Mouse (Mus musculus): ENCODE data around the gene Pigw.

Pigw gene

DNA sequence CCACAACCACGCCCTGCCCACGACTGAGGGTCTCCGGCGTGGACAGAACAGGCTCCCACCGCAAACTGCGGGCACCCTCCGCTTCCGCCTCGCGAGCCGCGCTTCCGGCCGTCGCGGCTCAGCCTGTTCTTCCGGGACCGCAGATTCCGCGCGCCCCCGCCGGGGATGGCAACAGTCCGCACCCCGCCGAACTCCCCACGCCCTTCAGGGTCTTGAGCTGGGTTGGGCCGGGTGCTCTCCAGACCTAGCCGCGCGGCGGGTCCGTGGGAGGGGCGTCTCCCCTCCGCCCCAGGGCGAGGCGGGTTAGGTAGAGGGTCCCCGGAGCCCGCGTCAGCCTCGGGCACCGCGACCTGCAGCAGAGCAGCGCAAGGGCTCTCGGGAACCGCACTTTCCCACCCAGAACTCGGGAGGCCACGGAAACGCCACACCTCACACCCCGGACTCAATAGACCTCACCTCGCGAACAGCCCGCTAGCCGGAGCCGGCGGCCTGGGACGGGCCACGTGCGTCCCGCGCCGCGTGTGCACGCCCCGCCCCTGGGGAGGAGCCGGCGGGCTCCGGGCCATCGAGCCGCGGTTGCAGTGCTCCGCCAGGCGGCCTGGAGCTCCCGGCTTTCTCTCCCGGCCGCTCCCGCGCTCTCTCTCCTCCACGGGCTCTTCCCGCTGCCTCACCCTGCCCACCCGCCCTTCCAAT, at the start of gene Pigw, which contains the start of gene Myo19:
Pigw (minus strand) TSS at position 514 of the 693 bp plus-strand sequence.
Myo19 (plus strand) TSS at position 377 of the 693 bp plus-strand sequence.
- DNase-seq (ENCODE audit: extremely low read depth, insufficient read length, low spot score): peak; percentile 90

DNA sequence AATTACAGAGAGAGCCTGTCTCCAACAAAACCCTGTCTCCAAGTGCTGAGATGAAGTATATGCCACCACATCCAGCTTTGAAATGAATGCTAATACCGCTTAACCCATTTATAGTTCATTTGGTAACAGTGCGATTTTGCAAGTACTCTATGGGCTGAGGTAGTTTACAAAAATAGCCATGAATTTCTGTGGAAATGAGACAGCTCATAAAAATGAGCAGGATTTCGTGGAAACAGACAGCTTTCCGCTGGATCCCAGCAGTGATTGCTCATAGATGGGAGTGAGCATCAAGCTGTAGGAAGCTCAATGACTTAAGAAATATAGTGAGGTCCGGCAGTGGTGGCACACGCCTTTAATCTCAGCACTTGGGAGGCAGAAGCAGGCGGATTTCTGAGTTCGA, 40.9 kb upstream of the Pigw start:
- DNase-seq (ENCODE audit: extremely low read depth, insufficient read length, low spot score): no peak

GRCm38 (mm10) chr11:84919951-84920350, 39.9 kb upstream of the Pigw start:
- no peak for DNase-seq (ENCODE audit: extremely low read depth, insufficient read length, low spot score)

- DNase-seq (ENCODE audit: extremely low read depth, insufficient read length, low spot score): peak; percentile 50
These were observed 39.2 kb upstream of the Pigw start for GRCm38 (mm10) chr11:84919276-84919675.

DNA sequence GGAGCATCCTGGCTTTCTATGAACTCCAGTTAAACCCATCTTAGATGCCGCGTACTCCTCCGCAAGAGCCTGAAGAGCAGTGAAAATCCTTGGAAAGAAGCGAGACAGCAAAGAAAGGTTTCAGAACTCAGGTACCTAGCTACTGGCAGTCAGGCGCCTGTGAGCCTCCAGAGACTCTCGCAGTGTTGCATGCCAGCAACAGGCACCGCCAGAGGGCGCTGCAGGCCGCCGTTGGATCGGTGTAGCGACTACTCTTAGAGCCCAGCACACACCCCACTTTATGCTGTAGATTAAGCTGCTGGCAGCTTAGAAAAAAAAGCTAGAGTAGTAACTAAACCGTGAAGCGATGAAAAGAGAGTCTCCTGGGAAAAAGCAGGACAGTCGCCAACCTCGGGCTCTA, 38.3 kb upstream of the Pigw start:
- peak; percentile 79 for DNase-seq (ENCODE audit: extremely low read depth, insufficient read length, low spot score)

DNA sequence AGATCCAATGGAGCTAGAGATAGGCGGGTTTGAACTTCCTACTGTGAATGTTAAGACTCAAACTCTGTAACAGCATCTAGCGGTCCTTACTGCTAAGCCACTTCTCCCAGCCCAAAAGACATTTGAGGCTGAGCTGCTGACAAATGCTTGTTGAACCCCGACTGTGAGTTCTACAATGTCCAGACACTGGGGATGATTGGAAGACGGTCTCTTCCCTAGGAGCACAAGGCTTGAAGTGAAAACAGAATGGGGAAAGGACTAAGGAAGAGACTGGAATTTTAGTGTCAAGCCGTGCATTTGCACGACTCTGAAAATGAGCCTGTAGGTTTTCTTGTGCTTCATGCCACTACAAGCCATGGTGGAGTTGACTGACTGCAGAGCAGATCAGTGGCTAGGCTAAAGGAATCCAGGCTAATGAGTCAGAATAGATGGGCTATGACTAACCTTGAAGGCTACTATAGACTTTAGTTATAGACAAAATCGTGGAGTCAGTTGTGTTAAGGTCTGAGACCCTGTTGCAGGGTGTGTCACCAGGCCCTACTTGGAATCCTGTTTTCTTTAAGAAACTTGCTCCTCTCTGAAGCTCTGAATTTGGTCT, 36.7 kb upstream of the Pigw start:
- DNase-seq (ENCODE audit: extremely low read depth, insufficient read length, low spot score): no peak

DNA sequence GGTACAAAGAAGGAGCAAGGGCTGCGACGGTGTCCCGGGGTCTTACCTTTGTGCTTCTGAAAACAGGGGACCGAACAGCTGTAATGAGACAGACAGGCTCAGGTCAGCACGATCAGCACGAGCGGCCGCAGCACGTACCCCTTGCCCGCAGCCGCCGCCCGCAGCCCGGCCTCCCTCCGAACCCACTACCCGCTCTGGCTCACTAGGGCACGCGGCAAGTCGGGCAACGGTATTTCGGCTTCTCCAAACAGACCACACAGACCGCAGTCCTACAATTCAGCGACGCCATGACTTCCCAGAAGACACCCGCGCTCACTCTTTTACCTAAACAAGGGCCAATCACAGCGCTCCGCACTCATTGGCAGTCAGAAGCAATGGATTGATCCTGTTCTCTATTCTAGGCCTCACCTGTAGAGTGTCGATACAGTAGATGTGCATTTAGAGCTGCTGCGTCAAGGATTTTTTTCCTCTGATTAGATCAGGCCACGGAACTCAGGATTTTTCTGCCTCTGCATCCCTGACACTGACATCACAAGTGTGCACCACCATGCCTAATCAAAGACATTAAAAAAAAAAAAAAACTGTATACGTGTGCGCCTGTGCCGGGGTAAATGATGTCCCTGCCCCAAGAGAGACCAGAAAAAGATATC, 36.1 kb upstream of the Pigw start, which contains the start of gene Znhit3:
Znhit3 (minus strand) TSS at position 314 of the 650 bp plus-strand sequence.
- peak; percentile 77 for DNase-seq (ENCODE audit: extremely low read depth, insufficient read length, low spot score)

GRCm38 (mm10) chr11:84914673-84915072, 34.6 kb upstream of the Pigw start:
- DNase-seq (ENCODE audit: extremely low read depth, insufficient read length, low spot score): no peak

DNA sequence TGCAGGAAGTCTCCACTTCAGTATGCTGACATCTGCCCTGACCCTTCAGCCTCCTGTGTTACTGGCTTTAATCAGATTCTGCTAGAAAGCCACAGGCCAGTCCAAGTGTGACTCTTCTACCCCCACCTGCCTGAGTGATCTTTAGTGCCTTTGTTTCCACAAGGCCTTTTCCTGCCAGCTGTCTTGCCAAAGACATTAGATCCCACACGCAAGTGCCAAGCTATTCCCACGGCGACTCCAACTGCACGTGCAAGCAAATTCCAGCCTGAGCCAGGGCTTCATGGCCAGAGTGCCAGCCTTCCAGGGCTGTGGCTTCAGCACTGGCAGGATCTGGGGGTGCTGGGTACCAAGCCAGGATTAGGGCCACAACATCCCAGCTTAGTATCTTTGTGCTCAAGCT, 30.3 kb upstream of the Pigw start:
- DNase-seq (ENCODE audit: extremely low read depth, insufficient read length, low spot score): no peak

DNA sequence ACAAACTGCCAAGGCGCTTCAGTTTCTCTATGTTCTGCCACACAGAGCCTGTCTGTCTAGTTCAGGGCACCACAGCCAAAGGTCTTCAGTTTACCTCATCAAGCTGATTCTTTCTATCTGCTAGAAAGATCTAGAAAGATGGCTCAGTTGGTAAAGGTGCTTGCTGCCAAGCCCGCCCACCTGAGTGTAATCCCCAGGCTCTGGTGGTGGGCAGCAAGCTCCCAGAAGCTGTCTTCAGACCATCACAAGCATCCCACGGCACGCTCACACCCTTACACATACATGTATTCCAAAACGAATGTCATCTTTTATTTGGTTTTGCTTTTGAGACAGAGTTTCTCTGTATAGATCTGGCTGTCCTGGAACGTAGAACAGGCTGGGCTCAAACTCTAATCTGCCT, 28.4 kb upstream of the Pigw start:
- no peak for DNase-seq (ENCODE audit: extremely low read depth, insufficient read length, low spot score)

GRCm38 (mm10) chr11:84907081-84907480, 27.0 kb upstream of the Pigw start:
- DNase-seq (ENCODE audit: extremely low read depth, insufficient read length, low spot score): no peak

DNA sequence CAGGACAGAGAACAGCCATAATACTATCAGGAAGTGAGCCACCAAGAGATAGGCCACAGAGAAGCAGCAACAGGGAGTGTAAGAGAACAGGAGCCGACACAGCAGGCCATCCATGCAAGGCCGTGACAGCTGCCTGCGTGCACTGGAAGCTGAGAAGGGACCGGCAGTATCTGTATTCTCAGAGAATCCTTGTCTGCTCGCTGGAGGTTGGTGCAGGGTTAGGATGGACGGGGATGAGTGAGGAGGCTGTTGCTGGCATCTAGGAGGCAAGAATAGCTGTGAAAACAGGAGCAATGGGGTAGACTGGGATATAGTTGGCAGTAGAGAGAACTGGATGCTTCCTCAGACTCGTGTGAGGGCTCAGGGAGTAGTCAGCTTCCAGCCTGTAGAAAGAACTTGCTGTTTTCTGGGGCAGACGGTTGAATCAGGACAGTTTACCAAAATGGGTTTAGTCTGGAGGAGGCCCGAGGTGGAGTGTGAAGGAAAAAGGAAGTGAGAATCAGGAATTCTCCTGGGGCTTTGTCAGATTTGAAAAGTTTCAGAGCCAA, 24.6 kb upstream of the Pigw start:
- DNase-seq (ENCODE audit: extremely low read depth, insufficient read length, low spot score): no peak

DNA sequence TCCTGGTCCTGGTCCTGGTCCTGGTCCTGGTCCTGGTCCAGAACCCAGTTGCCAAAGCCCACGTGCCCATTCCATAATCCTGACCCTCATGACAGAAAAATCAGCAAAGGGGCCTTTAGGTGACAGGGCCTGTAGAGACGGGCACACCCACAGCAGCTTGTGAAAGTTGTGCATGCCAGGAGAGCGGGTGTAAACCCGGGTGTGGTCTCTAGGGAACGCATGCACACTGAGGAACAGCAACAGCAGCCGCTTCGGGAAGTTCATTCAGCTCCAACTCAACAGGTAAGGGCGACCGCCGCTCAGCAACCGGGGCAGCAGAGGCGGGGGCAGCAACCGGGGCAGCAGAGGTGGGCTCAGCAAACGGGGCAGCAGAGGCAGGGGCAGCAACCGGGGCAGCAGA, 13.0 kb upstream of the Pigw start:
- no peak for DNase-seq (ENCODE audit: extremely low read depth, insufficient read length, low spot score)

DNA sequence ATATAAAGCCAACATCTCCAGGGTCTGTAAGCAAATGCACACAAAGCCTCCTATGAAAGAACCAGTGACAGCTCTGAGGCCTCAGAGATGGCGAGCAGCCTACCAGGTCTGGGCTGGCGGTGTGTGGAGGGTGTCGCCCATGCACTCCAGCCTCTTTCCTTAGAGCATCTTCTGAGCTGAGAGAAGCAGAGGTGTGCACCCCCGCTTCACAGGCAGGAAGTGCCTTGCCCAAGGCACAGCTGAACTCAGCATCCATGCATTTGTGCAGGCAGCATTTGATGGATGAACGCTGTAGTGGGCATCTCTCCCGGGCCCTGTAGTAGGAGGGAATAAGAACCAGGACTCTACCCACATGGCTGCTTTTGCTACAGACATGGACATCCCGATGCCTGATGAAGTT, 11.6 kb upstream of the Pigw start:
- no peak for DNase-seq (ENCODE audit: extremely low read depth, insufficient read length, low spot score)

- no peak for DNase-seq (ENCODE audit: extremely low read depth, insufficient read length, low spot score)
These were observed 9.4 kb upstream of the Pigw start for GRCm38 (mm10) chr11:84889492-84889891.

DNA sequence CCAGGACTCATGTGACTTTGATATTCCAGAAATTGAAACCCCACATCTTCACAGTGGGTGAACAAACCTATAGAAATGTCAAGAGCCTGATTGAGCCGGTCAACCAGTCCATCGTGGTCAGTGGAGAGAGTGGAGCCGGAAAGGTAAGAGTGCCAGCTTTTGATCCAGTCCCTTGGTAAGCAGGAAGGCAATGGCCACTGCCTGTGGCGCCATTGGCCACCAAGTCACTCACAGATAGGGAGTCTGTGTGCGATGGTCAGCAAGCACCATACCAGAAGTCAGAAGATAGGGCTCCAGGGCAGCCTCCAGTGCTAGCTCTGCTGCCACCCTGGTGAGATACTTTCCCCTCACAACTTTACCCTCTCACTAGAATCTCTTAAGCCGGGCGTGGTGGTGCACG, 7.9 kb upstream of the Pigw start:
- DNase-seq (ENCODE audit: extremely low read depth, insufficient read length, low spot score): no peak

- DNase-seq (ENCODE audit: extremely low read depth, insufficient read length, low spot score): no peak
These were observed 6.9 kb upstream of the Pigw start for GRCm38 (mm10) chr11:84886767-84887511.

DNA sequence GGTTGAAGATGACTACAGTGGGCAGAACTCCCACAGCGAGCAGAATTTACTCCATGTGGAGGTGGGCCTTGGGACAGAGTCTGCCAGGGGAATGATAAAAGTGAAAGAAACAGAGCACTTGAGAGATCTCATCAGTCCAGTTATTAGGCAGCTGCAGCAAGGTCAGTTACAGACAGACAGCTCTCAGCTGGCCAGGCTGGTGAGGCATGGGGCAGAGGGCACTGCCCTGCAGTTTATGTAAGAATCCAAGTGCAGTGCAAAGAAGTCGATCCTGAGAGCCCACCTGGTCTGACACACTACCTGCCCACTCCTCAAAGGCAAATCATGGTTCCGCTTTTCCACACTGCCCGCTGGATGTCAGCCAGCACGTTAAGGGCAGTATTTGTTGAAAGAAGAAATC, 6.2 kb upstream of the Pigw start:
- DNase-seq (ENCODE audit: extremely low read depth, insufficient read length, low spot score): no peak

DNA sequence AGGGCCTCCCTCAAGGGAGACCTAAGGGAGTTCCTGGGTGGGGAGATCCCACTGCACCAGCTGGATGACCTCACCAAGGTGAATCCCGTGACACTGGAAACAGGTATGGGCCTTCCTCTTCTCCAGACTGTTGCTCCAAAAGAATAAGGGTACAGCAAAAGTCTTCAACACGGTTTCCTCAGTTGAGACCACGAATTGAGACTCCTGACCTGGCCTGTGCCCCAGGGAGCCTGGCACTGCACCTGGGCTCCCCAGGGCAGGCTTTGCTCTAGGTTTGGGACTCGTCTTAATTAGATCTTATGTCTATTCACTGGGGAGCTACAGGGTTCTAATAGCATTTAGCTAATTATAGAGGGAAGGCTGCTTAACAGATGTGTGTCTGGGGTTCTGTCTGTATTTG, 5.2 kb upstream of the Pigw start:
- DNase-seq (ENCODE audit: extremely low read depth, insufficient read length, low spot score): no peak

GRCm38 (mm10) chr11:84882346-84882745, 2.3 kb upstream of the Pigw start:
- no peak for DNase-seq (ENCODE audit: extremely low read depth, insufficient read length, low spot score)

DNA sequence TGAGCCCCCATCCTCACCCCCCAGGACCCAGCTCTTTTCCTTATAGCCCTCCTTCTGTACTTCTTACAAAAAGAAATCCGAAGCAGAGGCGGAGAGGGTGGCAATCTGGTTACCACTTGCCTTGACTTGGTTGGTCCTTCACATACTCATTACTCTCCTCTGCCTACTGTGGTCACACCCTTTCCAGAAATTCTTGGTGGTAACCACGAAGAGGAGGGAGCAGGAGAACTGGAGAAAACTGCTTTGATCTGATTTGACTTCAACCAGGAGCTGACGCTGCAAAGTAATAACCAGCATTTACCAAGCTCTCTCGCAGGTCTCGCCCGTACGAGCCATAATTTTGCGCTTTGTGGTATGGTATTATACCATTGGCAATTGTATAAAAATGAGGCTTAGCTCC, 886 bp upstream of the Pigw start:
- no peak for DNase-seq (ENCODE audit: extremely low read depth, insufficient read length, low spot score)

All from 3134 (cell line).